Mouse (Mus musculus) retina, postnatal 1 day (tissue): ENCODE data around the gene Hpd.
"Not testable (repeated sequence)": the region's sequence is repeated elsewhere in the genome, so short reads cannot be mapped to it uniquely, and the experiment has no call there.

Experiments
- DNase-seq: peaks from one replicate; pipeline ENCODE4 v3.0.0-alpha.2; 2012

Gene Hpd

DNA sequence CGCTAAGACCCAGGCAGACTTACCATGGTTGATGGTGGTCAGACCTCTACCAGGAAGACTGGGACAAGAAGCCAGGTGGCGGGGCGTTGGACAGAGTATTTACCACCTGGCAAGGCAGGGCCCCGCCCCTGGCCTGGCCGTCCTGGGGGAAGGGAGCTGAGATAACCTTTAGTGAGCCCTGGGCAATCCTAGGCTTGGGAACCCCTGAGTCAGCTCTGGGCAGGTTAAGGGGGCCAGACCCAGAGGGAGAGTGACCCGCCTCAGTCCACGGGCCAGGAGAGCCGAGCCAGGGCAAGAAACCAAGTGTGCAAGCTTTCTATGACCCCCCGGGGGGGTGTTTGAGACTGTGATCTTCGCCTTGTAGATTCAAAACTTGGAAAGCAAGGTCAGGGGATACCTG is at the start of gene Hpd:
Gene Hpd, minus strand, starts transcription at position 77 of the 400 bp plus-strand sequence.
- no peak for DNase-seq

- no peak for DNase-seq
Observed at GRCm38 (mm10) chr5:123232180-123232579, 49.7 kb upstream of the Hpd start.

DNA sequence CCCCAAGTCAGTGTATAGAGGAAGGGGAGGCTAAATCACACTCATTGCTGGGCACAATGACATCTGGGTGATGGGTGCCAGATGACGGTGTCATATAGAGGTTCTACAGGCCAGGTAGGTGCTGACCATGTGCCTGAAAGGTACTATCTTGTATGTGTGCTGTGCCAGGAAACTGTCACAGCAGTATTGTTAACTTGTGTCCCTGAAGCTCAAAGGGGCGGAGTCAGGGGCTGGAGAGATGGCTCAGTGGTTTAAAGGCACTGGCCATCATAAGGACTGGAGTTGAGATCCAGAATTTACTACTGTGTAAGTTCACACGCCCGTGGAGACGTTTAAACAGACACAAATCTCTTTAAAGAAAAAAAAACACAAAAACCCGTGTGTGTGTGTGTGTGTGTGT is 46.8 kb upstream of the Hpd start:
- no peak for DNase-seq

DNA sequence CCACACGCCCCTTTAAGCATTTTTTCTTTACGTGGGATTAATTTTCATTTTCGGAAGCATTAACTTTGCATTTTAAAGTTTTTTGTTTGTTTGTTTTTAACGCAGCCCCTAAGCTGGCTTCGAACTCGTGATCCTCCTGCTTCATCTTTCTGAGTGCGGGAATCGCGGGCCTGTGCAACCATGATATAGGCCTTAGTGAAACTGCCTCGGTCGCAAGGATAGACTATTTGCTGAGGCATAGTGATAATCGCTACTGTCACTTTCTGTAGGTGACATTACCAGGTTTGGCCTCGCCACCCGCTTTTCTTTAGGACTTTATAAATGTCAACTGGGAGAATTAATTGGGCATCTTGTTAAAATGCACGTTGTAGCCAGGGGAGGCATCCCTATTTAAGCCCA is 46.0 kb upstream of the Hpd start:
- no peak for DNase-seq

- peak; percentile 97 for DNase-seq
Observed at GRCm38 (mm10) chr5:123227762-123228523, 45.4 kb upstream of the Hpd start.

- DNase-seq, result no peak
Observed at GRCm38 (mm10) chr5:123226851-123227250, 44.3 kb upstream of the Hpd start.

DNA sequence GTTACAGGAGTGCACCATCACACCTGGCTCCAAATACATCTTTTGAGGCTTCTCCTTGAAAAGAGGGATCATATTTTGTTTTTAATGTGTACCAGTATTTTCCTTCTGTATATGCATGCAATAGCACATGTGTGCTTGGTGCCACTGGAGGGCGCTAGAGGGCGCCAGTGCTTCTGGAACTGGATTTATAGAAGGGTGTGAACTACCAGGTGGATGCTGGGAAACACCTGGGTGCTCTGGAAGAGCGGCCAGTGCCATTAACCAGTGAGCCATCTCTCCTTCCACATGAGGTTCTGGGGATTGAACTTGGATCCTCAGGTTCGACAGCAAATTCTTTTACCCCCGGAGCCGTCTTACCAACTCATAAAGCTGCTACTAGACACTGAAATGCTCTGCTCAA is 41.3 kb upstream of the Hpd start:
- not testable (repeated sequence) for DNase-seq

GRCm38 (mm10) chr5:123223051-123223410 is 40.5 kb upstream of the Hpd start:
- no peak for DNase-seq

GRCm38 (mm10) chr5:123222346-123223050 is 40.0 kb upstream of the Hpd start:
- DNase-seq, result not testable (repeated sequence)

DNA sequence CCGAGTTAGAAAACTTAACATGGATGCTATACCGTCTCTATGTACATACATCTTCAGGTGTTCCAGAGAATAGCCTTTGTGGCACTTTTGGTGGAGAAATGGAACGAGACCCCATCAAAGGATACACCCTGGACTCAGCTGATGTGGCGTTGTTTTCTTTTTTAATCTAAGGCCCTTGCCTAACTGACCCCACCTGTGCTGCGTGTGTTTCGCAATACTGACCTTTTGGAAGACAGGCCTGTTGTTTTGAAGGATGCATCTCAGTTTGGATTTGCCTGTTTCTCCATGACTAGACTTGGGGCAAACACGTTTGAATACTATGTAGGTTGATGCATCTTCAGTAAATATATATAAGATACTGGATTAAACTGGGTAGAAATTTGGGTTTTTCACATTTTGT is 21.1 kb upstream of the Hpd start:
- not testable (repeated sequence) for DNase-seq

DNA sequence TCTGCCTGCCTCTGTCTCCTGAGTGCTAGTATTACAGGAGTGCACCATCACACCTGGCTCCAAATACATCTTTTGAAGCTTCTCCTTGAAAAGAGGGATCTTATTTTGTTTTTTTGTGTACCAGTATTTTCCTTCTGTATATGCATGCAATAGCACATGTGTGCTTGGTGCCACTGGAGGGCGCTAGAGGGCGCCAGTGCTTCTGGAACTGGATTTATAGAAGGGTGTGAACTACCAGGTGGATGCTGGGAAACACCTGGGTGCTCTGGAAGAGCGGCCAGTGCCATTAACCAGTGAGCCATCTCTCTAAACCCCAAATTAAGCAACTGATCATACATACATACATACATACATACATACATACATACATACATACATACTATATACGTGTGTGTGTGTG is 20.2 kb upstream of the Hpd start:
- not testable (repeated sequence) for DNase-seq

DNA sequence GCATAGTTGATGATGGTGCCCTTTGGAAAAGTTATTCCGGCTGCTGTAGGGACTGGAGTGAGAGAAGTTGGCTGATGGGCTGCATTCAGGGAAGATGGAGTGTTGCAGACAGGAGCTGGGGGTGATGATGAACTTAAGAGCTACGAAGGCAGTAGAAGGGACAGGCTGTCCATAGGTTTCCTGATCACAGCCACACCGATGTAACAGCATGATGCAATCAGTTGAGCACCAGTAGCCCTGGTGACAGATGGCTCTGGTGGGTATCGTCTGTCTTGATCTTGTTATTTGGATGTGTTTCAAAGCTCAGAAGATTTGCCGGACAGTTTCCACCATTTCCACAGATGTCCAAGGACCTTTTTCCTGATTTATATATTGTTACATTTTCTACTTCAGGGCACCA is 19.5 kb upstream of the Hpd start:
- DNase-seq, result no peak

DNA sequence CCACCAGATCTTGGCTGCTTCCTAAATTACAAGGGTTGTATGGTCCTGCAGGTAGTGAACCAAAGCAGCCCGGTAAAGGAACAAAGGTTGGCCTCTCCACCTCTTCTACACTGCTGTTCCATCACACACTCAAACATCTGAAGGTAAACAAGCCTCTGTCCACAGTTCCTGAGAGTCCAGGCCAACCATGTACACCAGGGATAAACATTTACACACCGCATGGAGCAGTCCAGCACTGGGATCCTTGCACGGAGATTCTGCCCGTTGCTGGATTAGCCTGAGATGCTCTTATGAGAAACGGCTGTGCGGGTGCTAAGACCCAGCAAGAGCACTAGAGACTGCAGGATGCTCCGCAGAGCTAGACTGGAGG is 19.0 kb upstream of the Hpd start:
- DNase-seq, result no peak

- not testable (repeated sequence) for DNase-seq
Observed at GRCm38 (mm10) chr5:123200816-123201522, 18.4 kb upstream of the Hpd start.

DNA sequence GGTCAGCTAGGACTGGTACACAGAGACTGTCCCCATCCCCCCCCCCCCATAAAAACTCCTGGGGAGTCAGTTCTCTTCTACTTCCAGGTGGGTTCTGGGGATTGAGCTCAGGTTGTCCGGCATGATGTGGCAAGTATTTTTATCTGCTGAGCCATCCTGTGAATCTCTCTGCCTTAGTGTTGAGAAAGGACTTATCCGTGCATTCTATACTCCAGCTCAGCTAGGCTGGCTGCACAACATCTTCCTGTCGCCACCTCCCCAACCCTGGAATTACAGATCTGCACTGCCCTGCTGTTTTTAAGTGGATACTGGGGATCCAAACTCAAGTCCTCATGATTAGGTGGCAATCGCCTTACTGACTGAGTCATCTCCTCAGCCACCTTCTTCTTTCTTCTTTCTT is 16.0 kb upstream of the Hpd start:
- DNase-seq, result no peak

DNA sequence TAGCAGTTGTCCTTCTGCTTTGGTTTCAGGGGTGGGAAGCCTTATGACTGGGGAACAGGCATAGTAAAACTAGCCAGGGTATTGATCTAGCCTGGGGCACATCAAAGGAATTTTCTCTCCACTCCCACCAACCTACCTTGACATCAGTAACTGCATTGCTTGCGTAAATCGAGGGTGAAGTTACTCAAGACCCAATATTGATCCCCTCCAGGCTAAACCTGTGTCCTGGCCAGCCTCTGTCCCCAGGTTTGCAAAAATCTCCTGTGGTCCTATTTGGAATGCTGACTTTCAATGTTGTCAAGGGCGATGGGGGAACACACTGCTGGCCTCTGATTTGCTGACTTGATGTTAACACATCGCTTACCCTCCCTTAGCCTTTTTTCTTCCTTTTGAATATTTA is 14.2 kb upstream of the Hpd start:
- DNase-seq, result no peak

- no peak for DNase-seq
Observed at GRCm38 (mm10) chr5:123195500-123196000, 13.0 kb upstream of the Hpd start.

DNA sequence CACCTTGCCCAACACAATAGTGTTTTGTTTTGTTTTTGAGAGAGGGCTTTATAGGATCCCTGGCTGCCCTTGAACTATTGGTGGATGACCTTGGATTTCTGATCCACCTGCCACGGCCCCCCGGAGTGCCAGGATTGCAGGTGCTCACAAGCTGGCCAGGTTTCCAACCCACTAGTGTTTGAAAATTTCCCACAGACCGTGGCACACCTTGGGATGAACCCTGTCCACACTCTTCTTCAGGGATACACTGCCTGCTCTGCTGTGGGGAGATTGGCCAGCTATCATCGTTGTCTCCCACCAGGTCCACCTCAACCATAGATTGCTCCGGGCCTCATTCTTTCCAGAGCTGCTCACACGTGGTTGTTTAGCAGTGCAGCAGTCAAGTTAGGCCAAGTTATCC is 12.3 kb upstream of the Hpd start:
- no peak for DNase-seq

GRCm38 (mm10) chr5:123193436-123193835 is 10.9 kb upstream of the Hpd start:
- DNase-seq, result no peak

- DNase-seq, result no peak
Observed at GRCm38 (mm10) chr5:123192606-123193150, 10.2 kb upstream of the Hpd start.

DNA sequence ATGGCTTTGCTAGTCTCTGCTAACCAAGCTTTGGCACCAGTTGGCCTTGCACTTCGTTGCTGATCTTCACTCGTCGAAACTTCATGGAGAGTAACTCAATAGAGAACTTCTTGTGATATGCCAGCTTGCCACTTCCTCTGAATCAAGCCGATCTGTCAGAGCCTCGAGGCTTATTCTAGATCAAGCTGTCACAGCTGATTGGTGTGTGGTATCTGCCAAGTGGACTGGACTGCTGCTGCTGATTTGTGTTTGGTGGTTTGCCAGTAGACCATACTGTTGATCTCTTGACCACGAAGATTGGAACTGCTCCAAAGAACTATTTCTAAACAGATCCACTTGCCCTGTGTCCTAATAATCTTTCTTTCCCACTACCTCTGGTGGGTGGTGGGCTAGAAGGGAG is 8.9 kb upstream of the Hpd start:
- DNase-seq, result no peak

GRCm38 (mm10) chr5:123190912-123191311 is 8.4 kb upstream of the Hpd start:
- no peak for DNase-seq

- DNase-seq, result no peak
Observed at GRCm38 (mm10) chr5:123187306-123187705, 4.8 kb upstream of the Hpd start.

GRCm38 (mm10) chr5:123185966-123186365 is 3.4 kb upstream of the Hpd start:
- peak; percentile 22 for DNase-seq
